Mouse (Mus musculus): ENCODE data around the gene C7. TPM values are rescaled to one million over a fixed set of nuclear protein-coding genes. Genes with fewer than 3 reads are reported as not detected.

C7 gene
- total RNA-seq, 2 experiments from 2014 or later = 0.11 to 0.18 TPM

GRCm38 (mm10) chr15:5003503-5004196 is 59.9 kb downstream of the C7 start:
- no peak for DNase-seq (ENCODE audit: low spot score in 2 of 2)

DNA sequence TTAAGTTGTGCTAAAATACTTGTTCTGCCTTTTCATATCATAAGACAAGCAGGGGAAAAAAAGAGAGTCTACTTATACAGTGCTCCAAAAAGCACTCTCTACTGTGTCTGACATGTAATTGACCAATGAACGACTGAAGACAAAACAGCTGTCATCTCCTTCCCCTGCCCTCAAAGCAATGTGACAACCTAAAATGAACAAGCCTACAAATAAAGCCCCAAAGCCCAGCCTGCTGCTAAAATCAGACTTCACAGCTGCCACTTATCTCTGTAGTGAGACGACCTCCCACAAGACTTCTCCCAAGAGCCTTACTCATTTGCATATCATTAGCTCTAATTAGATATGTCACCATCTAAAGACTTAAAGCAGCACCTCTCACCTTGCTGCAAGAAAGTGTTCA is 60.6 kb downstream of the C7 start:
- no peak for DNase-seq (ENCODE audit: low spot score in 2 of 2)

DNA sequence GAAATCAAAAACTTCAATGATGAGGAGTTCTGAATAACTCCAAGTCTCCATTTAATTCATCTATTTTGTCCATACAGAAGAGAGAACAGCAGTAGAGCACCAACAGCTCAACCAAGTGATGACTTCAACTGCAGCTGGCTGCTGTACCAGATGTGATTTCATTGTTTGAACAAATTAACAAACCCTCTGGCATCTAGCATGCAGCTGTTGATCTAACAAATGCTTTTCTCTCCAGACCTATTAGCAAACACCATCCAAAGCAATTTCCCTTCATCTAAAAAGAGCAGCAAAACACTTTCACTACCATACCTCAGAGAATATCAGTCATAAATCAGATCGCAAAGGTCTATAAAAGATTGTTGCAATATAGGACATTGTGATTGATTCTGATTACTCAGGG is 90.2 kb downstream of the C7 start:
- DNase-seq (ENCODE audit: low spot score in 2 of 2) = no peak

Other genes starting within 250 kb of the C7 start
- not detected for gene Mroh2b, start 165.0 kb downstream of the C7 start, total RNA-seq (2021)
- gene Card6, start 44.8 kb upstream of the C7 start, total RNA-seq (2021) = 1 to 10 TPM; 1.5 to 3.2 TPM
- 100 to 1,000 TPM; 260 to 290 TPM for gene Rpl37, start 52.9 kb upstream of the C7 start, total RNA-seq (2021)
- gene Prkaa1, start 80.1 kb upstream of the C7 start, total RNA-seq (2021) = 10 to 100 TPM; 19.9 to 21.3 TPM
- gene Ttc33, start 121.8 kb upstream of the C7 start, total RNA-seq (2021) = 10 to 100 TPM; 54.5 to 57.7 TPM
- 1 to 10 TPM; 1.3 to 1.7 TPM for gene Ptger4, start 180.4 kb upstream of the C7 start, total RNA-seq (2021)

Data from layer of hippocampus, postnatal 10 days (tissue).